Mouse (Mus musculus): ENCODE data around the gene Aagab.
A peak's percentile ranks its signal among the peaks of the same experiment; 100 is the strongest.

Aagab gene

GRCm38 (mm10) chr9:63602043-63602939 lies at the start of gene Aagab, which contains the start of gene Iqch:
Gene Aagab (plus strand): TSS chr9:63602660.
Gene Iqch (minus strand): TSS chr9:63602493.
- peak; percentile 96 for DNase-seq (ENCODE audit: low read depth, low spot score)

- DNase-seq (ENCODE audit: low read depth, low spot score) = no peak
Measured at GRCm38 (mm10) chr9:63553628-63554027, 48.8 kb upstream of the Aagab start.

DNA sequence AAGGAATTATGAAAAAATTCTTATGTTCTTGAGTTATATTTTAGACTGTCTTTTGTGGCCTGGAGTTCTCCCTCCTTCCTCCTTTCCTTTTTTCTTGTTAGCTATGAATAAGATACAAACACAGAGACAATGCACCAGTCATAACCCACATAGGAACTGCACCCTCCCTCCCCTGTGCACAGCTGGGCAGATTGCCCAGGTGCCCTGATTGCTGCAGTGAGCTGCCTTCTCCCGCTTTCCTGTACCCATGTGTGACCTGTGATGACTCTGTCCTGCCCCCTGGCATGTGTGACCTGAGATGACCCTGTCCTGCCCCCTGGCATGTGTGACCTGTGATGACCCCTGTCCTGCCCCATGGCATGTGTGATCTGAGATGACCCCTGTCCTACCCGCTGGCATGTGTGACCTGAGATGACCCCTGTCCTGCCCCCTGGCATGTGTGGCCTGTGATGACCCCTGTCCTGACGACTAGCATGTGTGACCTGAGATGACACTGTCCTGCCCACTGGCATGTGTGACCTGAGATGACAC lies 46.9 kb upstream of the Aagab start:
- no peak for DNase-seq (ENCODE audit: low read depth, low spot score)

DNA sequence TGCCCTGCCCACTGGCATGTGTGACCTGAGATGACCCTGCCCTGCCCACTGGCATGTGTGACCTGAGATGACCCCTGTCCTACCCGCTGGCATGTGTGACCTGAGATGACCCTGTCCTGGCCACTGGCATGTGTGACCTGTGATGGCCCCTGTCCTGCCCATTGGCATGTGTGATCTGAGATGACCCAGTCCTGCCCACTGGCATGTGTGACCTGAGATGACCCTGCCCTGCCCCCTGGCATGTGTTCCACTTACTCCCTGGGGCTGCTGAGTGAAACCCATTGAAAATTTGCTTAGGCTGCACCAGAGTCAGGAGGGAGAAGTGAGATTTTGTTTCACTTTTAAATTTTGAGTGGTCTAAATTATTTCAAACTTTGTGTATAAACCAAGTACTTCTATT lies 46.1 kb upstream of the Aagab start:
- no peak for DNase-seq (ENCODE audit: low read depth, low spot score)

DNA sequence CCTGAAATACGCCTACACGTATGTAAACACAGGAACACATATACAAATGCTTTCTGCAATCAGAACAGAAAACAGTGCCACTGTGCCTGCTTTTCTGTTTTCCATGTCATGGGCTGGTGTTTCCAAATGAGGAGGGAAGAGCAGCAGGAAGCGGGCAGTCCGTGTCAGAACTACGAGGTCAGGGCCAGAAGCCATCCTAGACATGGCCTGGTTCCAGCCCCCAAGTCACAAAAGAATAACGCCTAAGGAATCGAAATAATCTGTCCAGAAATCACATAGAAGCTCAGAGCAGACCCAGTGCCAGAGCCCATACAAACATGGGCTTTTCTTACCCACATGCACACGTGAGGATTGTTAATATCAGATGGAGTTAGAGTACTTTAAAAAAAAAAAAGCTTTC lies 45.5 kb upstream of the Aagab start:
- no peak for DNase-seq (ENCODE audit: low read depth, low spot score)

DNA sequence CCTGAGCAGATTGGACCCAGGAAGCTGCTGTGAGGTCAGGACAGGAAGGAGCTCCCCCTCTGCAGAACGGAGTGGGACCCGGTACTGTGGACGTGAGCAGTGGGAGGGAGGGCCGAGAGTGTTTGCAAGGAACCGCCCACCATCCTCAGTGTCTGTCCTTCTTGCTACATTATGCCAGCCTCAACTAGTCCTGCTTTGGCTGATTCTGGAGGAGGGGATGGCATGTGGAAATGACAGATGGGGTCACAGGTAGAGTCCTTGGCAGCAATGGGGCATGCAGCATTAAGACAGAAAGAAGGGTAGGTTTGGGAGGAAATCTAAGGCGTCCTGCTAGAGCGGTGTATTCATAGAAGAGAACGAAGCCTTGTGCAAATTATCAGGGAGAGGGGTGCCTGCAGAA lies 40.5 kb upstream of the Aagab start:
- DNase-seq (ENCODE audit: low read depth, low spot score) = no peak

GRCm38 (mm10) chr9:63563436-63563835 lies 39.0 kb upstream of the Aagab start:
- DNase-seq (ENCODE audit: low read depth, low spot score) = no peak

DNA sequence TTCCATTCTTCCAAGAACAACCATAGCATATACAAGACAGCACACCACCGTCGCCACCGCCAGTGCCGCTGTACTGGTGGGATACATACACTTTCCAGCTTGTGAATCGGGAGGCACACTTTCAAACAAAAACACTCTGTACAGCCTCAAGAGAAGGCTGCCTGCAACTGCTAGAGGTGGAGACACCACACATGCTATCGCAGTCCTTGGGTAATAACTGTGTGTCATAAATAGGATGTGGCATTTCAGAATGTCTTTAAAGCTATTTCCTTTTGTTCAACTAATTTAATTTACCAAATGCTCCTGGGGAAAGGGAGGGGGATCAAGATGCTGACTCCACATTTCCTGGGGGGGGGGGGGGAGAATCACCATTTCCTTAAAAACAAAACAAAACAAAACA lies 34.1 kb upstream of the Aagab start:
- DNase-seq (ENCODE audit: low read depth, low spot score) = no peak

DNA sequence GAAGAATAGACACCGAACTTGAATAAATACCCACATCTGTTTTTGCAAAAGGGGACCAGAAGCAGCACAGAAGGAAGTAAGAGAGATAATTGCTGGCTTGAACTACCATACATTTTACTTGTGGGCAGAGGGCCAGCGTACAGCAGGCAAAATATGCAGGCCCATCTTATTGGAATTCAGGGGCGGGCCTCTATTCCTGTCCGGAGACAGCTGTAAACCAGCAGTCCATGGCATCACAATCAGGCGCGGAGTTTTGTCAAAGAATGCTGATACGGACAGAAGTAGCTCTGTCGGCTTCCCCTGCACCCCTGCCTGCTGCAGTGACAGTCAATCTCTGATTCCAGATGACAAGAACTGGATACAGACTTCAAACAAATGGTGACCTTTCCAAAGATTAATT lies 33.7 kb upstream of the Aagab start:
- no peak for DNase-seq (ENCODE audit: low read depth, low spot score)

DNA sequence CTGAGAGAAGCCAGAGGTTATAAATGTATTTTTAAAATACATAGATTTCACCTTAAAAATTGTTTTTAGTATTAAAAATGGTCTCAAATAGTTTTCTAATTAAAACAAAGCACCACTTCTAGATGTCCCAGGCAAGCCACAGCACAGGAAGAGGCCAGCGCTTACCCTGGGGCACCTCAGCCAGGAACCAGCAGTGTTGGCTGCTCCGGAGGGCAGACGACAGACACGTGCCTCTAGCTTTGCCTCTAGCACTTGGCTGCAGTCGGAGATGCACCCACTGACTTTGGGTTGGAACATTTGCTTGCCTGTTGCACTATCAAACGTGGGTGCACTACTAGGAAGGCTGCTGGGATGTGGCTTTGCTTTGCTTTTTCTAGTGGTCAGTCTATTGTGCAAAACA lies 30.6 kb upstream of the Aagab start:
- no peak for DNase-seq (ENCODE audit: low read depth, low spot score)

DNA sequence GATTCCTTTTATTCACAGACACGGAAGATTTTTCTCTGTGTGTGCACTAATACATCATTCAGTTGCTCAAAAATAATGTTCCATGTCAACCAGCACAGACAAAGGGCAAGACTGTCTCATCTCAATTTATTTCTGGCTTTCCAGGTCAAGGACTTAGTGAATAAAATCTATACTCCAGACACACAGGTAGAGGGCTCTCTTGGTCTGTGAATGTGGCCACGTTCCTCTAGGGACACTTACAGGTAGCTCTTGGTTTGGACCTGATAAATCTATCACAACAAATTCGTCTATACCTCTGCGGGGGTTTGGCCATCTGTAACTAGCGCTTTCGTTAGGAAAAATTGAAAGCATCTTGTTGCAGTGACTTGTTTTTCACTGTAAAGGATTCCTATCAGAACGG lies 29.6 kb upstream of the Aagab start:
- DNase-seq (ENCODE audit: low read depth, low spot score) = no peak

DNA sequence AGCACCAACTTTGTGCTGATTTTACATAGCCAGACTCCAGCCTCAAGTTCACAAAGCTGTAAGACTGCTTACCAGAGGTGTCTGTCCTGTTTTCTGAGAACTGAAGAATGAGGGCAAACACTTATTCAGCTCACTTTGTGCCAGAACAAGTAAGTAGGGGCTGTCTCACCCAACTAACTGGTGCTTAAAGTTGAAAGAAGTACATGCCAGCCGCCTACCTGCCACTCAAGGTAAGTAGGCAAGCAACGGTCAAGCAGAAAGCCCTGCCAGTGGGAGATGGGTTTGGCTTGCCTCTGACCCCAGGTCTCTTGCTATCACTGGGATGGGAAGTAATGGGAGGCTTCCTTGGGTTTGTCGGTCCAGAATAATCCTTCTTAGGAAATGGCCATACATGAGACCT lies 25.0 kb upstream of the Aagab start:
- no peak for DNase-seq (ENCODE audit: low read depth, low spot score)

DNA sequence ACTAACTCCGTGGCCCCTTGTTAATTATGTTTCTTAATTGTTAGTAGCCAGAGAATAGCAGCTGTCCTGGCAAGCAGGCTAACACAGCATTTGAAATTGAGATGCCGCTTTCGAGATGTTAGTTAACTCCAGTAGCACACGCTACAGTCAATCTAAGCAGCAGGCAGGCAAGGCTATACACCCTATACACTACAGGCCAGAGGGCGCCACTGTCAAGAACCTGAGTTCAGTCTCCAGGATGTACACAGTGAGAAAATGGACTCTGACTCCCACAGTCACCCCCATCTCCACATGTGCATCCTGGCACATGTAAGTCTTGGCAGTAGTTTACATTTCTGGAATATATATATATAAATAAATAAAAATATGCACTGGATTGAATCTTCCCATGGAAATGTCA lies 22.8 kb upstream of the Aagab start:
- no peak for DNase-seq (ENCODE audit: low read depth, low spot score)

- DNase-seq (ENCODE audit: low read depth, low spot score) = no peak
Measured at GRCm38 (mm10) chr9:63580046-63580445, 22.4 kb upstream of the Aagab start.

DNA sequence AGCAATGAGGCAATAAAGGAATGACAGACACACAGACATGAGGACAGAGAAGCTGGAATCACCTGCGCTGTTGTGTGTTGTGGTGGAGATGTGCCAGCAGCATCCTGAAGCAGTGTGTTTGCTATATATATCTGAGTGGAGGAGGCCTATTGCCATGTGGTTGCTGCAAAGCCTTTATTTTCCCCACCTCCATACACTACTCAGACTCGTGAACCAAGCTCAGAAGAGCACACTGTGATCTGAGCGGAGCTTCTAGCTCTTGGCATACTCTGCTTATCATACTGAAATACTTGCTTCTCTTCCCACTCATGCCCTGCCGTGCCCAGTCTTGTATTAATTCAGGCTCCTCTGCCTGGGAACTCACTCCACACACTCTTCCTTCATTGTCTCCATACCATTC lies 20.7 kb upstream of the Aagab start:
- no peak for DNase-seq (ENCODE audit: low read depth, low spot score)

DNA sequence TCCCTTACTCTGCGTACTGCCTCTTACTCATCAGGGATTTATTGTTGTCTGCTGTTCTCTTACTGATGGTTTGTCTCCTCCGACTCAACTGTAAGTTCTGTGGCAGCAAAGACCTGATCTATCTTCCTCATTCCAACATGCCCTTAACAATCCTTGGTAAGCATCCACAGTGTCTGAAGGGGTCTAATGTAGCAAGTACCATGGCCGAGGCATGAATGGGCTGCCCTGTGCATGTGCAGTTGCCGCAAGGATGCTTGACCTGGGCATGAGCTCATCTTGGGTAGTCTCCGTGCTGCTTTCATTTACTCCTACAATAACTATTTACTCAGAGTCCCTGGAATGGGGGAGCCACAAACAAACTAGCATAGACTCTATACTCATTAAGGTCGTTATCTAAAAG lies 17.2 kb upstream of the Aagab start:
- DNase-seq (ENCODE audit: low read depth, low spot score) = no peak

DNA sequence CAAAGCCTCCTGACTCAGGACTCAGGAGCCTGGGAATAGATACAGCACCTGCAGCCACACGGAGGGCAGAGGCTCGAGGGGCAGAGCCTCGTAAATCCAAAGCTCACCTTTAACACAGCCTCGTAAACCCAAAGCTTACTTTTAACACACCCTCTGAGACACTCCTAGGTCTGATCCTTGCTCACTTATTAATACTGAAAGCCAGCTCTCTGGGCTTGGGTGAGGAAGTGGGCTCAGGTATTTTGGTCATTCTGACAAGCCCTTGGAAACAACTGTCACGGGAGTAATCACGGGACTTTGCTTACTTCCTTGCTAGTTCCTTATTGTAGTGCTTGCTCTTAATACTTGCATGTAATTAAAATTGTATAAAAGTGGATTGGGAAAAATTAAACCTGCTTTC lies 13.3 kb upstream of the Aagab start:
- DNase-seq (ENCODE audit: low read depth, low spot score) = no peak

- no peak for DNase-seq (ENCODE audit: low read depth, low spot score)
Measured at GRCm38 (mm10) chr9:63590592-63590991, 11.9 kb upstream of the Aagab start.

GRCm38 (mm10) chr9:63591661-63592256 lies 10.7 kb upstream of the Aagab start:
- no peak for DNase-seq (ENCODE audit: low read depth, low spot score)

DNA sequence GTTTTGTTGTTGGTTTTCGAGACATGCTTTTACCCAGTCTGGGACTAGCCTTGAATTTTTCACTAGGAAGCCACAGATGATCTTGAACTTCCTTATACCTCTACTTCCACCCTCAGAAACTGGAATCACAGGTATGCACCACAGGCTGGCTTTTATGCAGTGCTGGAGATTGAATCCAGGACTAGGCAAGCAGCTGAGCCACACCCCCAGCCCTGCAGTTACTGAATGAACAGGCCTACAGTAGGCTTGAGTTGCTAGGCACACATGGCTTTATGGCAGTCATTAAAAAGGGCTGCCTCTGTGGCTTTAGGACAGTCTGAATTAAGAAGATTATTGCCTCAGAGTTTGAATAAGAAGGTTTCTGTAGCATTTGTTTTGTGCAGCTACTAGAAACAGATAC lies 7.4 kb upstream of the Aagab start:
- DNase-seq (ENCODE audit: low read depth, low spot score) = no peak

- no peak for DNase-seq (ENCODE audit: low read depth, low spot score)
Measured at GRCm38 (mm10) chr9:63595652-63596051, 6.8 kb upstream of the Aagab start.

DNA sequence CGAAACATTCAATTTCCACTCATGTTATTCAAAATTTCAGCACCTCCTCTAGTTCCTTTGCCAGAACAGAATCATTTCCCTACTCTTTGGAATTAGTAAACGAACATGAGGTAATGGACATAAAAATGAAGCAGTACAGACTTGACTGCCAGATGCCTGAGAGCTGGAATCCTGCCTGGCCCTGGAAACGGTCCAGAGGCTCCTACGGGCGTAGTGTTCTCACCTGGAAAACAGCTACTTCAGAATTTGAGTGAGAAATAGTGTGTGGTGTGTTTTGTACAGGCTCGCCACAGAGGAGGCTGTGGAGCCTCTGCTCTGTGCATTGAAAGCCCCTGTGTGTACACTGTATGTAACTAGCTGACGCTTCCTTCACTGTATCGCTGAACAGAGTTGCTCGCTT lies 5.8 kb upstream of the Aagab start:
- no peak for DNase-seq (ENCODE audit: low read depth, low spot score)

- DNase-seq (ENCODE audit: low read depth, low spot score) = no peak
Measured at GRCm38 (mm10) chr9:63603849-63604248, 1.4 kb downstream of the Aagab start.
